Mouse (Mus musculus) urinary bladder, postnatal 10 days (tissue): ENCODE results near the gene Rbm45.

Experiments
- DNase-seq: peaks from one replicate; pipeline ENCODE4 v3.0.0; 2022; ENCODE audit warnings: low spot score

The Rbm45 gene

GRCm38 (mm10) chr2:76369821-76370655 lies at the start of gene Rbm45:
Gene Rbm45 (plus strand): TSS chr2:76369984.
- DNase-seq = peak; percentile 64

- no peak for DNase-seq
Measured at GRCm38 (mm10) chr2:76320336-76320735, 49.4 kb upstream of the Rbm45 start.

DNA sequence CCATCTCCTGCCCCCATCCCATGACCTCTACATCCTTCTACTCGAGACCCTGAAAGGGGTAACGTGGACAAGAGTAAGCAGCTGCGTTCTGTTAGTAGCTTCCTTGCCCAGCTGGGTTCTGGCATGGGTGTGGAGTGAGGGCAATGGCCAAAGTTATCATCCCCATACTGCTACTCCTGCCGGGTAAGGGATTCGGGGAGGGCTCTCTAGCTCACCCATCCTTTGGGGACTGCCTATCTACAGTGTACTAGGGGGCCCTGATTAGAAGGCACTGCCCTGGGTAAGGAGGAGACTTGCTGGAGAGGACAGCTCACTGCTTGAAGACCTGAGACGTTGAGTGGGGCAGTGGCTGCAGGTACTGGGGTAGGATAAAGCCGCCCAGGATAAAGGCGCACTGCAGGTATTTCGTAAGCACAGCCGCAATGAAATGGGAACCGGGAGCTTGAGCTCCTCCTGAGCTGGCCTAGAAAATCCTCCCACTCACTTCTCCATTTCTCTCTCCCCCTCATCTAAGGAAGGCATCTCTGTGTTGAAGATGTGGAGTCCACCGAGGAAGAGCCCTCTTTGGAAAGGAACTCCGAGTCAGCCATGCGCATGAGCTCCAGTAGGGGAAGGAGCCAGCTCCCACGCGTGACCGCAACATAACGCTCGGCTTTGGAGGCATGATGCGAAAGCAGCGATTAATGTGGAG lies 46.5 kb upstream of the Rbm45 start:
- DNase-seq = no peak

GRCm38 (mm10) chr2:76324463-76324862 lies 45.3 kb upstream of the Rbm45 start:
- DNase-seq = no peak

GRCm38 (mm10) chr2:76326161-76326560 lies 43.6 kb upstream of the Rbm45 start:
- DNase-seq = no peak

DNA sequence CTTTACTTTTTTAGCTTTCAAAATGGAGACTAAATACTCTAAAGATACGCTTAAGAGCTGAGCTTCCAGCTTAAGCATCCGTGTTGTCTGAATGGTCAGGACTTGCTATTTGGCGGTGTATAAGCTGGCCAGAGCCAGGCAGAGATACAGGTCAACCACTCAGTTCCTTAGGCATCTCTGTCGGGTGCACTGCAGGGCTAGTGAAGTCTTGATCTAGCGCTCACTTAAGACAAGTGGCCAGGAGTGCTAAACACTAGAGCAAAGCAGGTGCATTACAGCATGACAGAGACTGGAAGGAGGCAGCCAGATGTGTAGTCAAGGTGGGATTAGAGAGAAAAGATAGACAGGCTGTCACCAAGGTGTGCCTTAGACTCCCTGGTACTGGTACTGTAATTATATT lies 39.7 kb upstream of the Rbm45 start:
- no peak for DNase-seq

GRCm38 (mm10) chr2:76332161-76332805 lies 37.5 kb upstream of the Rbm45 start:
- no peak for DNase-seq

GRCm38 (mm10) chr2:76334596-76334995 lies 35.2 kb upstream of the Rbm45 start:
- DNase-seq = no peak

DNA sequence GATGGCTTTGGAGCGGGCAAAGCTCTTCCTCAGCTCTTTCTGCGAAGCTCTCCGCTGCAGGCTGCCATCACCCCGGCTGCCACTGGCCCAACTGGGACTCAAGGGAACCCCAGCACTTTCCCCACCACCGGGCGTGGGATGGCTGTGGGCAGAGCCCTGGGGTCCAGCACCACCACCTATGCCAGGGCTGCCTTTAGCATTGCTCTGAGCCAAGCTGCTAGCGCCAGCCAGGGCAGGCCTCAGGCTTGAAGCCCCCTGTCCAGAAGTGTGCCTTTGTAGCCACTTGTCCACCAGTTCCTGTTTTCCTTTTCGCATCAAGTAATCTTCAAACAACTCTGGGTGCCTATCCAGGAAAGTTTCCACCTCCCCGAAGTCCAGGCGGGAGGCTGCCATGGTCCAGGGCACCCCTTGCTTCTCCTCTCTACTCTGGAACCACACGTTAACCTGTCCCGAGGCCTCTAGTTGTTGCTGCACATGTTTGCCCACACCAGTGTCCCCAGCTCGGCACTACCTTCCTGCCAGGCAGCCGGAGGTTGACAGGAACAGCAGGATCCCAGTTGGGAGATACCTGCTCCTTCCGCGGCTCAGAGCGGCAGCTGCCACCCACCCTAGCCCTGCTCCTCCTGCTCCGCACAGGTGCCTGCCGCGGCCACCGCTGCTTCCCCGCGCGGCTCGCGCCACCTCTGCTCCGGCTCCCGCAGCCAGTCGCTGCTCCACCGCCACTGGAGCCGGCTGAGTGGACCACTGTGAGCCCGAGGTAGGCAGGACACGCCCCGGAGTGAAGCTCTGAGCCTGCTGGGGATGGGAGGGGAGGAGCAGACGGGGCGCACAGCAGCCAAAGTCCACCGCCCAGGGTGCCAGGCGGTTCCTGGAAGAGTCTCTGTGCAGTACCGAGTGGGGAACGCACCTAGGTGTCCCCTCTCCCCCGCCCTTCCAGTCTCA lies 31.3 kb upstream of the Rbm45 start, which contains the start of gene Pde11a:
Gene Pde11a (minus strand): TSS at position 560 of the 942 bp plus-strand sequence.
- no peak for DNase-seq

- no peak for DNase-seq
Measured at GRCm38 (mm10) chr2:76342146-76342545, 27.6 kb upstream of the Rbm45 start.

- DNase-seq = no peak
Measured at GRCm38 (mm10) chr2:76347839-76348238, 21.9 kb upstream of the Rbm45 start.

- no peak for DNase-seq
Measured at GRCm38 (mm10) chr2:76360226-76360625, 9.6 kb upstream of the Rbm45 start, which contains the start of gene Cyct. Gene Cyct (minus strand): TSS chr2:76360450.

GRCm38 (mm10) chr2:76362111-76362510 lies 7.7 kb upstream of the Rbm45 start:
- no peak for DNase-seq

GRCm38 (mm10) chr2:76365811-76366210 lies 4.0 kb upstream of the Rbm45 start:
- DNase-seq = no peak

DNA sequence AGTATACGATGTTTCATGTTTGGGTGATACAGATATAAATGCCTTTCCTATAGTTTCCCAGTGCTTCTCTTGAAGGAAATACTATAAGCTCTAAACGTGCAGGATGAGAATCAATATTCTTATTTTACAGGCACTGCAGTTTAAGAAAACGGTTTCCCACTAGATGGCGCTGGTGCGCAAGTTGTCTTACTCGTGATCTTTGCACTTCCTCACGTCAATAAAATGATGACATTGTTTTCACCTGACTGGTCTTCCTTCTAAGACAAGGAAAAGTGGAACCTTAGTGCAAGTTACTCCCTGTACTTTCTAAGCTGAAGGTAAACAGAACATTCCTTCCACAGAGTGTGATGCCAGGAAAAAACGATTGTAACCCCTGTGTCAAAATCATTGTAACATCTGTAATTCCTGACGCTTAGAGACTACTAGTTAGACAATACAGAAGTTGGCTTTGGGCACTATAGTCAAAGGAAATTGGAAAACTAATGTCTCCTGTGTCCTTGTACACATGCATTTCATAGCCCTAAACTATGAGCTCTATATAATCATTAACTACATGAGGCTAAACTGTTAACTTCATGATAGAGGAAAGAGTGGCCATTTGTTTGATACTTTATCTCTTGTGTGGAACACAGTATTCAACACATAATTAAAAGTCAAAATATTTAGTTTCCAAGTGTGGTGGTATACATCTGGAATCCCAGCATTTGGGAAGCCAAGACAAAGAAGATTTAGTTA lies 2.4 kb upstream of the Rbm45 start:
- peak; percentile 53 for DNase-seq

- no peak for DNase-seq
Measured at GRCm38 (mm10) chr2:76368861-76369660, 723 bp upstream of the Rbm45 start.

GRCm38 (mm10) chr2:76370656-76370922 lies 805 bp downstream of the Rbm45 start:
- DNase-seq = no peak

GRCm38 (mm10) chr2:76372244-76372643 lies 2.5 kb downstream of the Rbm45 start:
- no peak for DNase-seq

DNA sequence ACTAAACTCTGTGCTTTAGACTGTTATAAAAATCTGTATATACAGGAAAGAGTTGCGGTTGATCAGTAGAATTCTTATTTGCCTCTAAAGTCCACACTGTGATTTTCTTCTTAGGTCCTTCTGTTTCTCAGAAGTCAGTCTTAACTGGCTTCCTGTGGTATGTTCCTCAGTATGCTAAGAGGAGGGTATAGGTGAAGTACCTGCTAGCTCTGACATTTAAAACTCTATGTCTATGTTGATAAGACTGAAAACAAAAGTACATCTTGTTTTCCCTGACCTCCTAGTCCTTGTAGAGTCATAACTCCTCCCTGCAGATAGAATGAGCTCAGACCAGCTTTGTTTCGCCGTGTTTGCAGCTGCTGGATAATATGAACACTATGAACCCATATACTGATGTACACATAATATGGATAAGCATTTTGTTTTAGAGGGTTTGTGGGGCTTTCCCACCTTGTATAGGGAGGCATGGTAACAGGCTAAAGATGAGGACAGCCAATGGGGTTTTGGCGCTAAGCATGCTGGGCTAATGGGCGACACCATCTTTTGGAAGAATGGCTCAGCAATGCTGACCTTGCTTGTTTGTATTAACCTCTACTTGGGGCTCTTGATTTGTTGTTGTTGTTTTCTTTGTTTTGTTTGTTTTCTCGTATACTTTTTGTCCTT lies 4.9 kb downstream of the Rbm45 start:
- no peak for DNase-seq

GRCm38 (mm10) chr2:76378646-76379045 lies 8.9 kb downstream of the Rbm45 start:
- no peak for DNase-seq
